Mouse (Mus musculus) ES-E14 (cell line): Measurements from ENCODE around the gene Scd1. TPM values are rescaled to one million over a fixed set of nuclear protein-coding genes. Genes with fewer than 3 reads are reported as not detected.

Experiments used
- DNase-seq: peaks from one replicate; pipeline ENCODE4 v3.0.0-alpha.2; 2013; ENCODE audit warnings: low read depth, low spot score
- H3K27ac ChIP-seq: 2 replicates; pipeline ENCODE4 v1.5.1; 2012; ENCODE audit warnings: low read depth, mild to moderate bottlenecking, low read length, moderate library complexity, mixed read lengths; ENCODE audit not compliant: poor library complexity, insufficient read depth, severe bottlenecking
- H3K36me3 ChIP-seq: 2 replicates; pipeline ENCODE4 v1.6.1; 2012; ENCODE audit warnings: mild to moderate bottlenecking, low read length, moderate library complexity, mixed read lengths; ENCODE audit not compliant: control insufficient read depth, poor library complexity, insufficient read depth, severe bottlenecking
- H3K4me1 ChIP-seq, 2 experiments: fragments of 150-350 bp in 1 of 2; sonication (generic) in 1 of 2; 2 replicates each; pipeline ENCODE4 v1.6.1; 2012; ENCODE audit warnings: low read length in 2 of 2, mild to moderate bottlenecking in 1 of 2, mixed read lengths in 1 of 2; ENCODE audit not compliant: control insufficient read depth in 2 of 2, insufficient read depth in 2 of 2, poor library complexity in 1 of 2
- H3K4me3 ChIP-seq, 2 experiments: fragments of 150-350 bp in 1 of 2; sonication (generic) in 1 of 2; 2 replicates each; pipeline ENCODE4 v1.5.1; 2012; ENCODE audit warnings: low read length in 2 of 2, low read depth in 1 of 2, mild to moderate bottlenecking in 1 of 2, mixed read lengths in 1 of 2; ENCODE audit not compliant: insufficient read depth in 1 of 2, poor library complexity in 1 of 2, severe bottlenecking in 1 of 2
- H3K9ac ChIP-seq: 2 replicates; pipeline ENCODE4 v1.6.1; 2012; ENCODE audit warnings: low read depth, mild to moderate bottlenecking, low read length, mixed read lengths; ENCODE audit not compliant: poor library complexity, insufficient read depth, severe bottlenecking
- H3K9me3 ChIP-seq: fragments of 150-350 bp; sonication (generic); 2 replicates; pipeline ENCODE4 v1.6.1; 2012; ENCODE audit warnings: low read depth, mild to moderate bottlenecking, low read length; ENCODE audit not compliant: control insufficient read depth, insufficient read depth
- CHD2 ChIP-seq: IDR thresholded peaks from 2 replicates; pipeline ENCODE4 v1.6.1; 2014; ENCODE audit warnings: mild to moderate bottlenecking, low read depth, low read length, inconsistent platforms
- HCFC1 ChIP-seq: IDR thresholded peaks from 2 replicates; pipeline ENCODE4 v1.6.1; 2012; ENCODE audit warnings: low read length, inconsistent platforms, borderline replicate concordance; ENCODE audit not compliant: insufficient read depth
- MAFK ChIP-seq: IDR thresholded peaks from 2 replicates; pipeline ENCODE4 v1.6.1; 2014; ENCODE audit warnings: mild to moderate bottlenecking, low read depth, low read length, inconsistent platforms; ENCODE audit not compliant: insufficient read depth
- ZC3H11A ChIP-seq: IDR thresholded peaks from 2 replicates; pipeline ENCODE4 v1.6.1; 2012; ENCODE audit warnings: low read depth, mild to moderate bottlenecking, inconsistent platforms, low read length, borderline replicate concordance
- ZNF384 ChIP-seq: IDR thresholded peaks from 2 replicates; pipeline ENCODE4 v1.6.1; 2012; ENCODE audit warnings: low read depth, low read length, inconsistent platforms
- in situ Hi-C, 2 experiments: fragments of 600-800 bp; cut with MboI; formaldehyde crosslinking; loops; one replicate each; pipeline ENCODE4 v1.15.1; 2025; ENCODE audit warnings: low sequenced_read_pairs in 2 of 2, inconsistent platforms in 1 of 2; ENCODE audit not compliant: unreplicated experiment in 2 of 2
- total RNA-seq: library from RNA; depleted of rRNA; stranded (reverse); fragments of 300-350 nt; gene quantifications from 2 replicates; pipeline ENCODE4 v1.2.3, GENCODE M21; 2012

Gene Scd1
- total RNA-seq, 1 experiment = 37.2 TPM

- no peak for DNase-seq
- Histone ChIP-seq H3K4me3 (no peak overlapping the region), H3K27ac (no peak overlapping the region), H3K36me3 (no peaks in the 10 kb centered on the region), H3K9me3 (no peaks in the 10 kb centered on the region), H3K4me1 (peaks cover 7 to 14% of the 10 kb centered on the region in 2 experiments), H3K9ac (no peak overlapping the region)
- TF ChIP-seq ZC3H11A = no peak
- TF ChIP-seq ZNF384 = no peak
- no peak for TF ChIP-seq HCFC1
- no peak for TF ChIP-seq CHD2
- TF ChIP-seq MAFK = no peak
- in situ Hi-C loops = no loop called here
Measured at GRCm38 (mm10) chr19:44377629-44378375, 29.9 kb downstream of the Scd1 start.

DNA sequence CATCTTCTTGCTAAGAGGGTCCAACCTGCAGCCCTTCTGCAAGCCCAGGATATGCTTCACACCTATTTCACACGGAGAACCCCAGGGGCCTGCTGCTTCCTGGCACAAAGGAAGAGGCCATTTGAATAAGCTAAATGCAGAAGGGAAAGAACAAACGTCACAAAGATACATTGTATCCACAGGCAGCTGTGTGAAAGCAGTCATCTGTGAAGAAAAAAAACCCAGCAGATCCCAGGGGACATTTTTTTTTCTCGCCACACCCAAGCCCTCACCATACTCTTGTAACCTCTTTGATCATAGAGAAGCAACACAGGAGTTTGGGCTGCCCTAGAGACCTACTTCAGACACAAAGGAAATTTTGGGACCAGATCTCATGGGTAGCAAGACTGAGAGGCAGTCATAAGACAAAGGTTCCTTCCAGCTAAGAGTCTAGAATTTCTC is 31.1 kb downstream of the Scd1 start:
- in situ Hi-C loops = no loop called here
- H3K4me3 ChIP-seq = no peak overlapping the region
- TF ChIP-seq HCFC1 (no peak), ZNF384 (peak; percentile 79)
- no peak overlapping the region for H3K9ac ChIP-seq
- H3K4me1 ChIP-seq = peaks cover 7 to 14% of the 10 kb centered on the region in 2 experiments
- H3K36me3 ChIP-seq = no peaks in the 10 kb centered on the region
- no peak overlapping the region for H3K27ac ChIP-seq
- H3K9me3 ChIP-seq = no peaks in the 10 kb centered on the region
- no peak for DNase-seq

DNA sequence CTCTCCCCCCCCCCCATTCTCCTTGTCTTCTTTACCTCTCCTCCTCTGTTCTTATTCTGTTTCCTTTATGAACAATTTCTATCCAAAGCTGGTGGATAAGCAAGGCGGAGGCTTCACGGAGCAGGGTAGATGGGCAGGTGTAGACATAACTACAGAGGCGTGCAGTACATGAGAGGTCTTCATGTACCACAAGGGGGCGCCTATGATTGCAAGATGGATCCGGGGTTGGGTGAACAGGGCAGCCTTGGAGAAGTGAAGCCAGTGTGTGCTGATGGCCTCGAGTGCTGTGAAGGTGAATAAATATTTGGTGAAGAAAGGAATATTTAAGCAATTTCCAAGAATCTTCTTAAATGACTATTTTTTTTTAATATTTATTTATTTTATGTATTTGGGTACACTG is 34.7 kb downstream of the Scd1 start:
- in situ Hi-C loops = loop anchor here in 1 of 2 experiments (5.0 kb wide), 1 partner anchor 44 kb away; no protein-coding TSS in a partner anchor
- H3K36me3 ChIP-seq = no peaks in the 10 kb centered on the region
- DNase-seq = peak; percentile 77
- H3K9ac ChIP-seq = no peak overlapping the region
- H3K27ac ChIP-seq = no peak overlapping the region
- H3K4me3 ChIP-seq = no peak overlapping the region
- peaks cover 7 to 9% of the 10 kb centered on the region in 2 experiments for H3K4me1 ChIP-seq
- TF ChIP-seq HCFC1 = no peak
- no peak for TF ChIP-seq MAFK
- TF ChIP-seq ZC3H11A = peak; percentile 77; the same call in 1 of the 2 replicates
- no peaks in the 10 kb centered on the region for H3K9me3 ChIP-seq

DNA sequence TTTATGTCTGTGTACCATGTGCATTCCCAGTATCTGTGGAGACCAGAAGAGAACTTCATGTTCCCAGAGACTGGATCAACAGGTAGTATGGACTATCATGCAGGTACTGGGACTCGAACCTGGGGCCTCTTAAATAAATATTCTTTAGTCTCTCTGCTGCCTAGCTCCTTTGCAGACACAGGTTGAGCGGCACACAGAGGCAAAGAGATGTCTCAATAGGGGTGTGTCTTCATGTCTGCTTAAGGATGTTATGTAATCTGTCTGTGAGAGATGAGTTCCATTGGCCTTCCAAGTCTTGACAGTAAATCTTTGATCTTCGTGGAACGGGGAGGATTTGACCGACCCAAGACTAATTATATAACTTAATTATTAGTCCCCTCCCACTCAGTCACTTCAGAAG is 37.4 kb downstream of the Scd1 start:
- in situ Hi-C loops = loop anchor here in 1 of 2 experiments (5.0 kb wide), 1 partner anchor 47 kb away; no protein-coding TSS in a partner anchor
- Histone ChIP-seq H3K36me3 (no peaks in the 10 kb centered on the region), H3K27ac (no peak overlapping the region), H3K4me3 (no peak overlapping the region), H3K4me1 (no peaks in the 10 kb centered on the region), H3K9me3 (no peaks in the 10 kb centered on the region), H3K9ac (no peak overlapping the region)
- TF ChIP-seq CHD2 (no peak), HCFC1 (no peak), ZNF384 (no peak), MAFK (no peak), ZC3H11A (no peak)
- DNase-seq = no peak
